Mouse (Mus musculus): ENCODE results near the gene Ifit2.

The Ifit2 gene

DNA sequence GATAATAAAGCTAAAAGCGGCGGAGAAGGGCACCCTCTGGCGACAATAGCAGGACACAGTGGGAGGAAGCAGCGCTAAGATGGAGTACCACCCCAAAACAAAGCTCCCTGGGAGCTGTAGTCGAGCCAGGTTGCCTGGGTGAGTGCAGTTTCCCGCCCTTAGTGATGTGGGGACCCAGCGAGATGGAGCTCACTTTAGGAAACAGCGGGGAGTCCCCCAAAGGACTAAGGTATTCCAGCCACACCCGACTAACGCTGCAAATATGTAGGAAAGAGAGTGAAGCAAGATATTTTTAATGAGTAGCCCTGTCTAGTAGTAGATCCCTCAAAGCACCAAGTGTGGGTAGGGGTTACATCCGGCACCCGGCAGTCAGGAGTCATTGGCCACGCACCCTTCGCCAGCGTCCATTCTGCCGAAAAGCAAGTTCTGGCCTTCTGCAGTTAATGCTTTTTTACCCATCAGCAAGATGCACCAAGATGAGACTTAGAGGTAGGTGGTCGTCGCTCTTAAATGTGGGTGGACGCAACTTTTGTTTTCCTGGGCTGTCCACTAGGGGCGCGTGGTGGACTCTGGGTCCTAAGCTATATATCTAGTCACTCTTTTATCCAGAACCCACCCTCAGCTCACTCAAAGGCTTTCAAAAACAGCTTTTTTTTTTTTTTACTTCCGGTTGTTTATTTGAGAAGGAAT is at the start of gene Ifit2:
Gene Ifit2 (plus strand): TSS at position 161 of the 690 bp plus-strand sequence.
- peak; percentile 75 for DNase-seq

DNA sequence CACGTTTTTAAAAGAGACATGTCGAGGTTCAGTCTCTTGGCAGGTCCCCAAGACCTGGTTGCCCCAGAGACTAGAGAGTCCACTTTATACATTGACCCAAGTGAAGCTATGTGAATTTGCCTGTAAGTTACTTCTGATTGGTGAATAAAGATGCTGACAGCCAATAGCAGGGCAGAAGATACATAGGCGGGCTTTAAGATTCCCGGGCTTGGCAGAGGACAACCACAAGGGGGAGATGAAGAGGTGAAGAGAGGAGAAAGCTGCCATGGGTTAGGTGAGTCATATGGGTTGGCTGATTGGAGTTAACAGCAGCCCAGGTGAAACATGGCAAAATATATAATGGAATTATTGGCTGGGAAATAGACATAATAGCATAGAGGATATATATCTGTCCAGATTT is 49.7 kb upstream of the Ifit2 start:
- DNase-seq, result peak; percentile 70

DNA sequence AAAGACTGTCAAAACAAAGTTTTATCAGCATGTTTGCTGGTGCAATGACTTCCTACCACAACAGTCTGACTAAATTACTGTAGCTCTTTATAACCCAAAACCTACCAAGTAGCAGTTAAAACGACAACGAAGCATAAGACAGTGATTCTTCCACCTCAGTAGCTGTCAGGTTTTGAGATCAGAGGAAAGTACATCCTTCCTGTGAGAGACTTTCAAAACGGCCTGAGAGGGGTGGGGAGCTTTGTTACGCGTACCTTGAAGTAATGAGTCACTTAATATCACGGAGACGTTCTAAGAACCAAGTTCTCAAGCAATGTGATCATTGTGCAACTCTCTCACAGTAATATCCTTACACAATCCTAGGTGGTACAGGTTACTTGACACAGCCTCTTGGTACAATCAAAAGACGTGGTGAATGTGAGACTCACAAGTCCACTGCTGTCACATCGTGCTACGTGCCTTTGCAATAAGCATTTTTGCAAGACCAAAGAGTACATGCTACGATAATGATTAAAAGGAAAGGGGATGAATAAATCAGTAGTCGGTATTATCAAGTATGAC is 45.3 kb upstream of the Ifit2 start:
- DNase-seq, result no peak

DNA sequence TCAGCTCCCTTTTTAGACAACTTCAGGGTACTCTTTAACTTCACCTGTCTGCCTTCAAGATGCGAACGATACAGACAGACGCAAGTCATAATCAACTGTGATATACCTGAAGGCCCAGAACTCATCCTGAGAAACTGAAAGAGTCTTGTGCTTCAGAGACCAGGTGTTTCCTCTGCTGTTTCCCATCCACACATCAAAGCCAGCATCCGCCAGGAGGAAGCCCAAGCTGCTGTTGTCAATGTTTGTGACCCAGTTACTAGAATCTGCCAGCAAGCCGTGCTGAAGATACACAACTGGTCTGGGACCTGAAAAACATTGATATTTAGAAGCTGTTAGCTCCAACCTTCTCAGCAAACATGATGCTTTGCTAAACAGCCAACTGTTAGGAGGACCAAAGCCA is 39.8 kb upstream of the Ifit2 start:
- DNase-seq, result no peak

DNA sequence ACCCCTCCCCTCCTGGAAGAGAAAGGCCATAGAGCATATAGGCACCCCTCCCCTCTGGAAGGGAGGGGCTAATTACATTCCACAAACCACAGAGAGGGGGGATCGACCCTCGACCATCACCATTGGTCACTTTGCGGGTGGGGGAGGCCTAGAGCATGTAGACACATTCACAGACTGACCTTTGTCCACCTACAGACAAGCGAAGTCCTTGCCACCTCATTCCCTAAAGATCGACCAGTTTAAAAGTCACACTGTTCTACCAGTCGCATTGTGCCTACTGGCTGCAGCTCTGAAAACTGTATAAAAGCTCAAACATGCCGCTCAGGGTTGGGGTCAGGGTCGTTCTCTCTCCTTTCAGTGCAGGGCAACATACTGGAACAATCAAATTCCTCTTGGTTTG is 39.0 kb upstream of the Ifit2 start:
- DNase-seq, result no peak

DNA sequence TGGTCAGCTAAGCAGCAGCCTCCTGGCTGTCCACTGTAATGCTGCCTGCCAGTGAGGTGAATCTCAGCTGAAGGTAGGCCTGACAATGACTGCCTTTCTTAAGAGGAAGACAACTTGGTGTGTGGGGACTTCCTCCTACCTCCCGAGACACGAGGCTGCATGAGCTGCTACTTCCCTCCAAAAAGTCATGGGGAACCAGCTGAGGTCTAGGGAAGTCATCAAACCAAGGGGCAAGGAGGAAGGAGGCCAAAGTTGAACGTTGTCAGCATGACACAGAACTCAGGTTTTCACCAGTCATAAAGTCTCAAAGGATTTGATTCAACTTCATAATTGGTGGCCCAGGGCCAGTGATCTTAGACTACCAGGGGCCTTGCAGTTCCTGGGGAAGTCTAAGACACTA is 34.8 kb upstream of the Ifit2 start:
- DNase-seq, result no peak

DNA sequence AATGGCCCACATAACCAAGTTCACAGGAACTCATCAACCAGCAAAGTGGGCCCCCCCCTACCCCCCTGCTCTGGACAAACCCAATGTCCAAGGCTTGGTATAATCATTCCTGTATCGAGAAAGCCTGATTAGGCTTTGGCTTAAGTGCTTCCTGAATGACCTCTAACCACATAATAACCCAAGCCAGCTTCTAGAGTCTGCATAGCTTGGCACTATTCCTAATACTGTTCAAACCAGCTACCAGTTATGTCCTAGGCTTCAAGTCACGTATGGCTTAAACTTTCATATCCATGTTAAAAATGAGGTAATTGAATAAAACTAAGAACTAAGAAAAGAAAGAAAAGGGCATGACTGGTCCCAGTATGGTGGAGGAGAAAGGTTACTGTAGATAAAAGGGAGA is 34.1 kb upstream of the Ifit2 start:
- DNase-seq, result no peak

DNA sequence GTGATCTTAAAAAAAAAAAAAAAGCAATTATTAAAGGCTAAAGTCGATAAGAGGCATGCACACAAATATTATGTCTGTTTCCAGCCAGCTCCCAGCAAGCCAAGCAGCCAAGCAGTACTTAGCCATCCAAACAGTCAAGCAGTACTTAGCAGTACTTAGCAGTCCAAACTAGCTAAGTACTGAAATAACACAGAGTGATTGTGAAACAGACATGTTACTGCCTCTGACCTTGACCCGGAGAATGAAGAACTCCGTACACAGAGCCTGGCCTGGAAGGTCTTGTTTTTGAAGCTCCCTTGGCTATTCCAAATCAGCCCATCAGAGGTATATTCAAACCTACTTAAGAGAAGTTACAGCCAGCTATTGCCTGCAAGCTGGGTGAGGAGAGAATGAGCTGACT is 33.3 kb upstream of the Ifit2 start:
- no peak for DNase-seq

DNA sequence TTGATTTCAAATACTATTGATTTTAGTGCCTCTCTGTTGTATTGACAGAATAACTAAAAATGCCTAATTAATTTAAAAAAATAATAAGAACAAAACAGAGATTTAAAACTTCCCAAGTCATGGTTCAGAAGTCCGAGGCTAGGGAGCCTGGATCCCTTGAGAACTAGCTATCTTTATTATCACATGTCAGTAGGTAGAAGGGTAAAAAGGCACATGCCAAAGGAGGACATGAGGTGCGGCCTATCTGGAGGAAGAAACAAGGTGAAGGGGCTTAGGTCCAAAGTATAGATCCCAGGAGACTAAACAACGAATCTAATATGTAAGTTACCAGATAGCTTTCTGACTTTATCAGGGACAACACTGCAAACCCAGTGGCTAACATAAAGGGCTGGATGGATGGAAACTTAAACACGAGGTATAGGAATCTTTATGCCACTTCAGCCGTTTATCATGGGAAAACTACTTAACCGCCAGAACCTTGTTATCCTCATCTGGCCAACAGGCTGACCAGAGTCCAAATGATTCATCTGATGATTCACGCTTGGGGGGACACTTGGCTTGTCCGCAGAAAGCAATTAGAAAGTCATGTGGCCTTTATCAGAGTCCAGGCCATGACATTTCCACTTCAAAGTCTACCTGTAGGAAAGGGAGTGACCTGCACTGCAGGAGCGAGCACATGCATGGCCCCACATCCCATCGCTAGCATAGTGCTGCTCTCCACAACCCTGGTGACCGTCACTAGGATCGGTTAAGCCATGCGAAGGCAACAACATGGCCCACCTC is 32.5 kb upstream of the Ifit2 start:
- peak; percentile 68 for DNase-seq

DNA sequence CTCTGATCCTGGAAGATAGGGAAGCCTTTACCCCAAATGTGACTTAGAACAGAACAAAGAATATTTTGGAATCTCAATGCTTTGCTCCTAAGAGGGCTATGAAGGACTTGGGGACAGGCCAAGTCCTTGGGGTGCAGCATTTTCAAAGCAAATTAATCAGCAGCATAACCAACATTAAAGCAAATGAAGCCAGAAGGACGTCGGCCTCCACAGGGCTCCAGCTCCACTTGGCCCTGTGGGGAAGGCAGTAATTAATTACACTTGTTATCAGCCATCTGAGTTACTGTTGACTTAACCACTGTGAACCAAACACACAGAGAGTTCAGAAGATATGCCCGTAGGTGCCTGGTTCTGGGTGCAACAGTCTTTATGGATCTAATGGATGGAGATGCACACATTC is 31.7 kb upstream of the Ifit2 start:
- no peak for DNase-seq

DNA sequence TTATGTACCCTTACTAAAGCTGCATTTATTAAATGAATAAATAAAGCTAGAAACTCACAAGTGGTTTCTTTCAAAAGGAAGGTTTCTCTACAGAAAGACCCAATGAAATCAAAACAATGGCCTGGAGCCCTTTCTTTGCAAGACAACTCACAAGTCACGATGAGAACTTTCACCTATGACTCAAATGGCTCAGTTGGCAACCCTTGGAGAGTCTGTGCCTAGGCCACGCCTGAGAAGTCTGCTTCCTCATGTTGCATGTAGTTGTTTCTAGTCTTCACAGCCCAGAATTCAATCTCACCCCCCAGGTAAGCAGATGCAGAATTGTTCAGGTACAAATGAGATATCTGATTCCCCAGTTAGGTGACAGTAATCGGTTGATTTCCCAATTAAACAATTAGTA is 30.8 kb upstream of the Ifit2 start:
- DNase-seq, result no peak

DNA sequence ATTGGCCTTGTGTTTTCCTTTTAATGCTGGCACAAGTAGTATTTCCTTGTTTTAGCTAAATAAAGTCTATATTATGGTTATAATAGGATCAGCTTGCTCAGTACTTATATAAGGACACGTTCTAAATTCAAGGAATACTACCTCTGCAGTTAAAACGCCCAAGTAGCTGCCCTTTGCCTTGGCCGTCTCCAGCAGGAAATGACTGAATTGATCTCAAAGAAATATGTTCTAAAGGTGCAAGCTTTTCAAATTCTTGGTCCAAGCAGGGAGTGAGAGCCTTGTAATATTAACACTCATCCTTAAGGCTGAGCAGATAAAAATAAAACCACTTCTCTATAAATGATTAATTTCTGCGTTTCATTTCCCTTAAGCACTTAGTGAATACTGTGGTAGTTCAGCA is 30.4 kb upstream of the Ifit2 start:
- DNase-seq, result no peak

DNA sequence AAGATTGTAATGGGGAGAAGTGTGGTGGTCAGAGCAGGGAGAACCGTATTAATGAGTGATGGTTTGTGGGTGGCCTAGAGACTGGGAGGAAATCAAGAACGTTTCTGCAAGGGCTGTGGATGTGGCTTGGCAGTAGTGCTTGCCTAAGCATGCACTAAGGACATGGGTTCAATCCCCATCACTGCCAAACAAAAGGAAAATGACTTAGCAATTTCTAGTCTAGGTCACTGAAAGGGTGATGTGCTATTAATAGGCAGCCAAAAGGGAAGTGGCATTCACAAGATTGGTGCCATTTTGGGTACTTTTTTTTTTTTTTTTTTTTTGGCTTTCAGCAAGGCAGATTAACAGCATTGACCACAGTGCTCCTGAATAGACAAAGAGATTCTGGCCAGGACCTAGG is 29.1 kb upstream of the Ifit2 start:
- DNase-seq, result no peak

DNA sequence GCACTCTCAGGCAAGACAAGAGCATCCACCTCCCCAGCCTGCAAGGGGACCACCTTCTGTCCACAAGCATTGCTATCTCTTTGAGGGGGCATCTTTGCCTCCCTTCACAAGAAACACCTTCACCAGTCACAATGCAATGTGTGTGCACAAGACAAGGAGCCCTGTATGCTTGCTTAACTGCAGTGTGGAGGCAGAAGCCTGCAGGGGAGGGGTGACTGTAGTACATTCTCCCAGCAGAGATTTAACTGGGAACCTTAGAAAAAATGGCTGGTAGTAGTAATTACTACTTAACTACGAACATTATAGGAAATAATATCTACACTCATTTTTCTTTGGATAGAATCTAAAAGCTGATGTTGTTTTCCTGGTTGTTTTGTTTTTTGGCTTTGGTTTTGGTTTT is 28.5 kb upstream of the Ifit2 start:
- DNase-seq, result no peak

DNA sequence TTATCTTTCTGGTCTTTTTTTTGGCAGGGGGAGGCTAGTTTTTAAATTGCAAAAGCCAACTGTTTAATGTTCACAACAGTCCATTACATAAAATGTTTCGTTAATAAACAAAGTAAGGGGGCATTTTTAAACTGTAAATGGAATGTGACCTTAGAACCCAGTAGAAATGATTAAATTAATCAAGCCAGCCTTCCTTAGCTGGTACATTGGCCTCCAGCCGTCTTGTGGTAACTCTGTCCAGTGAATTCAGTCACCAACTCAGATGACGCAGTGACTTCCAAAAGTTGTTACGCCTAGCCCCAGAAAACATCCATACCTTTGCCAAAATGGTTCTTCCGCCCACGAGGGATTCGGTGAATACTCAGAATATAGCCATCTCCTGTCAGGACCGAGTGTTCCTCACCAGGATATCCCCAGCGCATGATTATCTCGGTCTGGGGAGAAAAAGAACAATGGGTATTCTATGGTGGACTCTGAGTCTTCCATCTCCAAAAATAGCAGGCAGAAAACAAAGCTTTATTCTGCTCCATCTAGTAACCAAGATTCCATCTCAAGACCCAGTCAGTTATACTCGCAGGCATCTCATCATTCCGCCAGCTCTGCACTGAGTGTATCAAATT is 27.3 kb upstream of the Ifit2 start:
- DNase-seq, result peak; percentile 50

DNA sequence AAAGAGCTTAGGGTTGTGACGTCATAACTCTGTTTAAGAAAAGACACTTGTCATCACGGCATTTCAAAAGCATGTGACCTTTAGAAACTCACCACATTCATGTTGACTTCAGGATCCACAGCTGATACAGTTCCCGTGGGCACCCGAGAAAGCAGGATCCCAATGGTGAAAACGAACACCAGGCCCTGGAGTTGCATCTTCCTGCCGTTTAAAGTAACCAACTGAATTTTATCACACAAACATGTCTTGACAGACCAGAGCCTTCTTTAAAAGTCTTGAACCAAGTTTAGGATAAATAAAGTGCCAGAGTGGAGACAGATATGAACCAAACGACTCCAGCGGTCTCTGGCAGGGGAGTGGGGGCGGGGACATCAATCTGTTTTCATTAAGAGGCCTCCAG is 25.8 kb upstream of the Ifit2 start:
- DNase-seq, result no peak

DNA sequence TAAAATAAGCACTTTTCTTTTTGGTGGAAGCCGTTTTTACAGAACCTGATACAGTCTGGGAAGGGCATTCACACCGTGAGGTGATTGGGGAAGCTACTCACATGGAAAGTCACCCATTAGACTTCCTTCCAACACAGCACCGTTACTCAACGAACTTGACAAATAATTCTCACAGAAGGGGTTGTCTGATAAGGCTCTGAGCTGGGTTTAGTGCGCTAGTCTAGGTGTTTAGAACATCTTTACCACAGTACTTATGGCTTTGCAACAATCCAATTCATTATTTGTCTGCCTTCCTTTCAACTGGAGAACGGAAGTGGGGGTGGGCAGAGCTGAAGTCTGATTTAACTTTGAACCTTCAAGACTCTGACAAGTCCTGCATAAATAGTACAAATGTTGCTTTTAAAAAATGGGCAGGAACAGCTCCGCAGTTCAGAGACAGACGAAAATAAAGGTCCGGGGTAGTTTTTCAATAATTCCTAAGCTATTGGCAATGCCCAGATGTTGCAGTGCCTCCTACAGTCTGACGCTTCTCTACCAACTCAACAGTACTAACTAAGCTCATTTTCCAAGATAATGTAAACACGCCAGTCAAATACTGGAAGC is 24.1 kb upstream of the Ifit2 start:
- DNase-seq, result peak; percentile 54

DNA sequence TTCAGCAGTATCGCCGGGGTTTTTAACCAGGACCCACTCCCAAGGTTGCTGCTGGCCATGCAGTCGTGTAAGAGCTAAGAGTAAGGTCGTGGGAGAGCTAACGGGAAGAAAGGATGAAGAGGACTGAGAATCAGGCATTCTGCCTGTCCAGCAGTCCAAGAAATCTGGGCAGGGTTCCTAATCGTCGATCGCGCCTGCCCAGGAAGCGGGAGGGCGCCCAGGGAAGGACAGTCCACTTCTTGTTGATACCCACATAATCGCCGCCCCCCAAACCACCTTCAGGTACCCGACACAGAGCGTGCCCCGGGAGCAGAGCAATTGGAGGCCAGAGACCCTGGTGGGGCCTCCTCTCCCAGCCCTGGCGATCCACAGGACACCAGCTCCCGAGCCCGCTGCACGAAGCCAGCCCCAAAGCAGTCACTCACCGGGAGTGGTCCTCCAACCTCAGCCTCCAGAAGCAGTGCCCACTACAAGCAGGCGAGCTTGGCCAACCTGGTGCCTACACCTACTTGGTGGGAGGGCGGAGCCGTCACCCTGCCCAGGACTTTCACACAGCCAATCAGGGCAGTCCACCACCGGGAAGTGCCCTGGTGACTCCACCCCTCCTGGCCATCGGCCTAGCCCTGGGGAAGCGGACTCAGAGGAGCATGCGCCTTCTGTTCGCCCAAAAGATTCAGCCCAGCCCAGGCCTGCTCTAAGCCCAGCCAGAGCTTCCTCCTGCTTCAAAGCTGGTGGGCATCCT is 23.4 kb upstream of the Ifit2 start, which contains the start of gene Lipa:
Gene Lipa (minus strand): TSS at position 534 of the 742 bp plus-strand sequence.
- DNase-seq, result peak; percentile 95

DNA sequence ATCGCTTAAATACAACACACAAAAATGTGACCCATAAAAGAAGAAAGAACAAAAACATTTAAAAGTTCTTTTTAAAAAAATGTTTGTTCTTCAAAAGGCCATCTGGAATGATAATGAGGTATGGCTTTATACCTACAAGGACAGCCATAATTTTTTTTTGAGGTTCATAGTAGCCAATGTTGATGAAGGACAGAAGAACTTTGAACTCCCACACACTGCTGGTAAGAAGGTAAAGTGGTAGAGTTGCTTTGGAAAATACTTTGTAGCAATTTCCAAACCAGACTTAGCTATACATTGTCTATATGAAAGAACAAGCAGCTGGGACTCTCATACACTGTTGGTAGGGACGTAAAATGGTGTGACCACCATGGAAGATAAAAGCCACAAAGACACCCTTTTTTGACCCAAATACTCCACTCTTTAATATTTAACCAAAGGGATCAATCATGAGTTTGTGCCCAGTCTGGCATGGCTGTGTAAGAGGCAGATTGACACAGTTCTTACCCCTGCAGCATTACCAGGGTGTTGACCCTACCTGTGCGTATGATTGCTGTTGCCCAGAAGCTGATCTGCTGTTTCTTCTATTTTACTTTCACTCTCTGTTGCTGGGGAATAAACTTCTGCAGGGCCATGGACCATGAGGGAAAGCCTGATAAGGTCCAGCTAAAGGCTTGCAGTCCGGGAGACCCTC is 18.3 kb upstream of the Ifit2 start:
- no peak for DNase-seq

DNA sequence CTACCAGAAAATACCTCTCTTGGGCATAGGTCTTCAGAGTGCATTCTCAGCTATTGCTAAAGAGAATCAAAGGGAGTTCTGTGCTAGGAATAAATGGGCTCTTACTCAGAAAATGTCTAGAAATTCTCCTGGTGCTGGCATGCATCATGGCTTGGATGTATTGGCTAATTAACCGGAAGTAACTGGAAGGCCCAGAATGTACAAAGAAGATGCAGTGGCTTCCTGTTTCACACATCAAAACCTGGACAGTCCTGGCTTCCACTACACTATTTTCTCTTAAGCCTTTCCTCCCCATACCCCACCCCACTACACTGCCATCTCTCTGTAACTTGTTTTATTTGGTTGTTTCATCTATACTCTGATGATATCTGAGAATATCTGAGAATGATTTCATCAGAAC is 11.1 kb upstream of the Ifit2 start:
- no peak for DNase-seq

DNA sequence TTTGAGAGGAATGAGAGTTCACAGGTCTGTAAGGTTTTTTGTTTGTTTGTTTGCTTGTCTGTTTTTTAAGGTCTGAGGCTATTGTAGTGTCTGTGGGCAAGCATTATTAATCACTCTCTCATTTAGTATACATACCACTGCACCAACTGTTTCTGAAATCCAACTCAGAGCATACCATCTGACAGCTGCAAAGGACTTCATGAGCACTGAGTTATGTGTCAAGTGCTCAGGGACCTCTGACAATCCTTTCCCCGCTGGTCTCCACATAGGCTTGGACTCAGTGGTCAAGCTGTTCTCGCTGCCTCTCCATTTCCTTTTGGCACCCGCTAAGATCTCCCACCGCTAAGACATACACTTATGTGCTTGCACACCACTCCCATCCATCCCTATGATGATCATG is 4.3 kb upstream of the Ifit2 start:
- DNase-seq, result no peak

DNA sequence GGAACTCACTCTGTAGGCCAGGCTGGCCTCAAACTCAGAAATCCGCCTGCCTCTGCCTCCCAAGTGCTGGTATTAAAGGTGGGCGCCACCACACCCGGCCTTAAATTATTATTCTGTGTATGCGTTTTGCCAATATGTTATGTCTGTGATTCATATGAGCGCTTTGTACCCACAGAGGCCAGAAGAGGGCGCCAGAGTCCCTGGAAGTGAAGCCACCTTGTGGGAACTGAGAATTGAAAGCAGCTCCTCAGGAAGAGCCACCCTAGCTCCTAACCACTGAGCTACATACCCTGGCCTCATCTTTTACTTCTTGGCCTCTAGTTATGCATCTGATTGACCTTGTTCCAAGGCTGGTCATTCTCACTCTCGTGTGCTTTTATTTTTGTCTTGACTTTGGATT is 2.5 kb upstream of the Ifit2 start:
- peak; percentile 90 for DNase-seq
